Mouse (Mus musculus) liver, embryonic 14.5 days (tissue): ENCODE measurements around the gene Klhl35. TPM values are rescaled to one million over a fixed set of nuclear protein-coding genes. Genes with fewer than 3 reads are reported as not detected.

Source experiments
- ATAC-seq: fragments of 200-750 bp; cut with Nextera tagmentation; 2 replicates; pipeline ENCODE4 v1.8.0; 2017; ENCODE audit warnings: moderate number of reproducible peaks, mild to moderate bottlenecking, moderate library complexity; ENCODE audit not compliant: insufficient read depth
- DNase-seq, 3 experiments: peaks; one replicate each; pipeline ENCODE4 v3.0.0-alpha.2; 2012 to 2013; ENCODE audit warnings: low read depth in 3 of 3, low spot score in 3 of 3
- H3K27ac ChIP-seq: fragments of 300-500 bp; sonication (generic); 2 replicates; pipeline ENCODE4 v1.5.1; 2014; ENCODE audit warnings: moderate library complexity, mild to moderate bottlenecking, control low read depth, inconsistent platforms
- H3K27me3 ChIP-seq: fragments of 300-500 bp; sonication (generic); 2 replicates; pipeline ENCODE4 v1.6.1; 2014; ENCODE audit warnings: mild to moderate bottlenecking, low read length, moderate library complexity; ENCODE audit not compliant: control insufficient read depth, insufficient read depth
- H3K36me3 ChIP-seq: fragments of 300-500 bp; sonication (generic); replicated peaks from 2 replicates; pipeline ENCODE4 v1.6.1; 2014; ENCODE audit warnings: low read depth; ENCODE audit not compliant: control insufficient read depth, insufficient read depth
- H3K4me1 ChIP-seq, 2 experiments: fragments of 200-500 bp in 1 of 2; fragments of 300-500 bp in 1 of 2; sonication (generic) in 1 of 2; replicated peaks; 2 replicates each; pipeline ENCODE4 v1.6.1; 2012 to 2014; ENCODE audit warnings: antibody characterized with exemption in 1 of 2, inconsistent platforms in 1 of 2, low read length in 1 of 2; ENCODE audit not compliant: control insufficient read depth in 2 of 2, insufficient read depth in 2 of 2
- H3K4me2 ChIP-seq: fragments of 300-500 bp; sonication (generic); 2 replicates; pipeline ENCODE4 v1.6.1; 2014; ENCODE audit warnings: low read depth, mild to moderate bottlenecking, control low read depth, moderate library complexity
- H3K4me3 ChIP-seq, 2 experiments: fragments of 200-500 bp in 1 of 2; fragments of 300-500 bp in 1 of 2; sonication (generic) in 1 of 2; 2 replicates each; pipeline ENCODE4 v1.5.1; 2012 to 2014; ENCODE audit warnings: low read depth in 2 of 2, low read length in 2 of 2, mild to moderate bottlenecking in 2 of 2, control low read depth in 1 of 2, inconsistent platforms in 1 of 2, moderate library complexity in 1 of 2; ENCODE audit not compliant: insufficient read depth in 1 of 2
- H3K9ac ChIP-seq: fragments of 300-500 bp; sonication (generic); replicated peaks from 2 replicates; pipeline ENCODE4 v1.6.1; 2014; ENCODE audit warnings: mild to moderate bottlenecking, control low read depth, moderate library complexity
- H3K9me3 ChIP-seq: fragments of 300-500 bp; sonication (generic); 2 replicates; pipeline ENCODE4 v1.6.1; 2016; ENCODE audit warnings: low read length, mixed read lengths; ENCODE audit not compliant: control insufficient read depth
- CTCF ChIP-seq: IDR thresholded peaks from 2 replicates; pipeline ENCODE4 v1.5.1; 2016; ENCODE audit warnings: antibody characterized with exemption, low read depth, control low read depth
- EP300 ChIP-seq: IDR thresholded peaks from 2 replicates; pipeline ENCODE4 v1.6.1; 2016; ENCODE audit warnings: antibody characterized with exemption, low read depth
- WGBS: fragments of 180-500 bp; shearing (Covaris S2); extraction: QIAGEN DNeasy Blood & Tissue Kit; methylation state at CpG from one replicate; pipeline ENCODE4 v1.1.7; 2014; ENCODE audit not compliant: insufficient replicate concordance; 5-methylcytosine and 5-hydroxymethylcytosine counted together
- polyA plus RNA-seq, 2 experiments: library from polyadenylated mRNA; depleted of rRNA in 1 of 2; stranded (reverse) in 1 of 2; unstranded in 1 of 2; fragments of >200 nt; fragmentation: Nextera tagmentation in 1 of 2; extraction: Ambion mirVana in 1 of 2; gene quantifications; 2 replicates each; pipeline versions ENCODE4 v1.2.1 to v1.2.3; 2012 to 2014

The Klhl35 gene
- polyA plus RNA-seq, 2 experiments = 0.12 to 0.38 TPM

DNA sequence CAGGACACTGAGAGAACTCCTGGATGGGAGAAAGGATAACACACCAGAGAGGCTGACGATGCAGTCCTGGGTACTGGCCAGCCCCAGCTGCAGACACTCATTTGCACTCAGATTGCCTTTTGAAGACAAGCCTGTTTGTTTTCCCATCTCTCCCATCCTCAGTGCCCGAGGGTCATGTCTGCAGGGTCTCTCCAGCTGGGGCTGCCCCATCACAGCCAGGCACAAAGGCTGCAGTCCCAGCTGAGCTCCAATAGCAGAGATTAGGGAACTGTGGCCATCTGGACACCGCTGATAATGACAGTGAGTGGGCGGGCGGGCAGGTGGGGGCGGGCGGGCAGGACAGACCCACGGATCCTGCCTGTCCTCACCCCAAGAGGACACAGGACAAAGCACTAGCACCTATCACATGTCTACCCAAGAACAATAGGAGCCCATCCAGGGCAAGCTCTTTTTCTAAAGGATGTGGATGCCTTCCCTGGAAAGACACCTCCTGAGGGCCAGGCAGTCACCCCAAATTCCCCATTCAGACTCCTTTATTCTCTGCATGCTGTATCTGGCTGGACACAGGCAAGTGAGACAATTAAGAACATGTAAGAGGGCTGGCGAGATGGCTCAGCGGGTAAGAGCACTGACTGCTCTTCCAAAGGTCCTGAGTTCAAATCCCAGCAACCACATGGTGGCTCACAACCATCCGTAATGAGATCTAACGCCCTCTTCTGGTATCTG lies 9.2 kb downstream of the Klhl35 start:
- Histone ChIP-seq H3K4me3 (no peak overlapping the region), H3K27me3 (no peaks in the 10 kb centered on the region; the same call in 1 of the 2 replicates), H3K4me1 (peaks cover 18 to 26% of the 10 kb centered on the region in 2 experiments), H3K4me2 (peak overlapping the region; percentile 33), H3K9ac (no peak overlapping the region), H3K9me3 (no peaks in the 10 kb centered on the region), H3K36me3 (peaks cover 37% of the 10 kb centered on the region), H3K27ac (peak overlapping the region; percentile 35)
- TF ChIP-seq EP300 = peak; percentile 58; the same call in 1 of the 2 replicates
- peak; percentile 19; the same call in 1 of the 2 replicates for TF ChIP-seq CTCF
- ATAC-seq (peak; percentile 80), DNase-seq (peak; percentile 60 to 64 (median 63))
- 34% methylated on average over 12 of the region's 12 CpGs for WGBS

DNA sequence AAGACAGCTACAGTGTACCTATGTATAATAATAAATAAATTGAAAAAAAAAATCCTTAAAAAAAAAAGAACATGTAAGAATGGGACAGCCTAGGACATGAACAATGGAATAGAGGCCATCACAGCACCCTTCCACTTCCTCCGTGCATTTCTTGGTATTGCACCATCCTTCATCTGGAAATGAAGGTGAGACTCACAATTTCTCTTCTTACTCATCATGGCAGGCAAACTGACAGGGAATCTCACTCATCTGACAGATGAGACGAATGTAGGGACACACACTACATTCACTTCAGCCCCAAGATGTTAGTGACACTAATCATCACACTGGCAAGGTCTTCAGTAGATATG lies 9.7 kb downstream of the Klhl35 start:
- peaks cover 43% of the 10 kb centered on the region for H3K36me3 ChIP-seq
- peaks cover 18 to 30% of the 10 kb centered on the region in 2 experiments for H3K4me1 ChIP-seq
- peak overlapping the region; percentile 34; the same call in 1 of the 2 replicates for H3K27ac ChIP-seq
- H3K4me3 ChIP-seq = no peak overlapping the region
- TF ChIP-seq CTCF (no peak), EP300 (no peak)
- H3K9me3 ChIP-seq = no peaks in the 10 kb centered on the region
- H3K27me3 ChIP-seq = no peaks in the 10 kb centered on the region
- DNase-seq (no peak), ATAC-seq (no peak)
- no peak overlapping the region for H3K4me2 ChIP-seq
- 56% methylated on average over 2 of the region's 2 CpGs for WGBS
- no peak overlapping the region for H3K9ac ChIP-seq

DNA sequence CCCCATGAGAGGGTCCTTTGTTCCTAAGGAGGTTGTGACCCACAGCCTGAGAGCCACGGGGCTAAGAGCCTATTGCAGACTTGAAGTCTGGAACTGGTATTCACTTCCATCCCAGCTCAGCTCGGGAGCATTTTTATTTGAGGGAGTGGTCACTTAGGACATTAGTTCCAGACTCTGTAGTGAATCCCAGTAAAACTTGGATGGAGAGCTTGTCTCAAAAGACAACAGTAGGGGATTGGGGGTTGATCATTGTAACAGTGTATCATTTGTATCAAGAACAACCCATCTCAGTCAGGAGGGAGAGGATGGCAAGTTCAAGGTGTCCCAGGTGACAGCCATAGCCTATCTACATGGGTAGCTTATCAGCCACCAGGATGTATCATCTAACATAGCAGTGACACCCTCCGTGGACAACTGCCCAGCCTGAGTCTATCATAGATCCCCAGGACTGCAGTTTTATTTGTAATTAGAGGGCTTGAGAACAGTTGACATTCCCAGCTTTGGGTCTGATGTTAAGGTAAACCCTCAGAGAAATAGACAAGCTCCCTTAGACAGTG lies 10.8 kb downstream of the Klhl35 start:
- peaks cover 54% of the 10 kb centered on the region for H3K36me3 ChIP-seq
- H3K27ac ChIP-seq = peak overlapping the region; percentile 21; the same call in 1 of the 2 replicates
- WGBS = 24% methylated on average over 3 of the region's 3 CpGs
- peaks cover 21 to 41% of the 10 kb centered on the region in 2 experiments for H3K4me1 ChIP-seq
- no peak overlapping the region for H3K9ac ChIP-seq
- no peak overlapping the region for H3K4me2 ChIP-seq
- ATAC-seq (no peak), DNase-seq (no peak)
- no peaks in the 10 kb centered on the region for H3K9me3 ChIP-seq
- H3K27me3 ChIP-seq = no peaks in the 10 kb centered on the region
- H3K4me3 ChIP-seq = no peak overlapping the region
- TF ChIP-seq CTCF = no peak
- no peak for TF ChIP-seq EP300

DNA sequence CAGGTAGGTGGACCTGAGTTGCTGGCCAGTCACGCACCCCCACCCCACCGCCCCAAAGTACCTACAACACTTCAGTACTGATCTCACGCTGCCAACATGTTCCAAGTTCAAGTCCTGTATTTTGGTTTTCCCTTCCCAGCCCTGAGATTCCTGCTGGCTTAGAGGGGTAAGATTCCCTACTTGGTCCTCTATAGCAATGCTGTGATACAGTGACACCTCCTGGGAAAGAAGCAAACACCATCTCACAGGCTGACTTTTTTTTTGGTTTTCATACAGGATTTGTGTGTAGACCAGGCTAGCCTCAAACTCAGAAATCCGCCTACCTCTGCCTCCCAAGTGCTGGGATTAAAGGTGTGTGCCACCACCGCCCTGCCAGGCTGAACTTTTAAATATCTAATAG lies 11.4 kb downstream of the Klhl35 start:
- TF ChIP-seq CTCF (no peak), EP300 (no peak)

DNA sequence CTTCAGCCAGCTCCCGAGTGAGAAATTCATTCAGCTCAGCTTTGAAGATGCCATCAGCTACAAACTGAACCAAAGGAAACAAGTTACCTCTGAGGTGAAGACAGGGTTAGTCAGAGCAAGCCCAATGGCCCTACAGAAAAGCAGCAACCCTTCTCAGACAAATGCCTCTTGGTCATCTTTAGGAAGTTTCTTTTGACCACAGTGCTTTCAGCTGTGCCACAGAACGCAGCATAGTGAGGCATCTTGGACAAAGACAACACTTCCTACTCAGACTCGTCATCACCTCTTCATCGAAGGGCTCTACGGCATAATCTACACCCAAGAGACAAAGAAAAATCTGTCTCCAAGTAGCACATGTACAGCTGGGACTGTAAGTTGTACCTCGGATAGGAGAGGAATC lies 16.8 kb downstream of the Klhl35 start:
- Histone ChIP-seq H3K27ac (peak overlapping the region; percentile 80), H3K4me1 (peaks cover 14 to 29% of the 10 kb centered on the region in 2 experiments), H3K9me3 (no peaks in the 10 kb centered on the region), H3K4me3 (peak overlapping the region; percentile 96 to 97), H3K36me3 (peaks cover 50% of the 10 kb centered on the region), H3K27me3 (no peaks in the 10 kb centered on the region), H3K4me2 (peak overlapping the region; percentile 77), H3K9ac (peak overlapping the region; percentile 97)
- no peak for DNase-seq
- TF ChIP-seq CTCF (no peak), EP300 (no peak)
- WGBS = under 1% methylated on average over 6 of the region's 6 CpGs
- ATAC-seq = no peak

More for the DNA sequence above, 11.4 kb downstream of the Klhl35 start:
- DNase-seq (no peak), ATAC-seq (no peak)
- no peak overlapping the region for H3K27ac ChIP-seq
- peaks cover 26 to 47% of the 10 kb centered on the region in 2 experiments for H3K4me1 ChIP-seq
- H3K4me3 ChIP-seq = no peak overlapping the region
- no peaks in the 10 kb centered on the region for H3K9me3 ChIP-seq
- H3K36me3 ChIP-seq = peaks cover 60% of the 10 kb centered on the region
- H3K27me3 ChIP-seq = no peaks in the 10 kb centered on the region
- H3K9ac ChIP-seq = no peak overlapping the region; the same call in 1 of the 2 replicates
- WGBS = 81% methylated on average over 5 of the region's 5 CpGs
- no peak overlapping the region for H3K4me2 ChIP-seq
